Mouse (Mus musculus) CH12.LX (cell line): ENCODE data around the gene Eme2. TPM values are rescaled to one million over a fixed set of nuclear protein-coding genes. Genes with fewer than 3 reads are reported as not detected.
A peak's percentile ranks its signal among the peaks of the same experiment; 100 is the strongest.

Source experiments
- DNase-seq: peaks from one replicate; pipeline ENCODE4 v3.0.0-alpha.2; 2013; ENCODE audit errors: extremely low read depth
- H3K27ac ChIP-seq: 2 replicates; pipeline ENCODE4 v1.5.1; 2012; ENCODE audit warnings: low read depth, mild to moderate bottlenecking, control low read depth, moderate library complexity; ENCODE audit not compliant: insufficient read depth
- H3K27me3 ChIP-seq: replicated peaks from 2 replicates; pipeline ENCODE3; 2012; ENCODE audit warnings: inconsistent platforms
- H3K36me3 ChIP-seq, 2 experiments: replicated peaks in 1 of 2; 2 replicates each; pipeline versions ENCODE3 to v1.6.1; 2012; ENCODE audit warnings: inconsistent platforms in 1 of 2, low read length in 1 of 2, mild to moderate bottlenecking in 1 of 2, mixed read lengths in 1 of 2, moderate library complexity in 1 of 2; ENCODE audit not compliant: control insufficient read depth in 1 of 2, insufficient read depth in 1 of 2
- H3K4me1 ChIP-seq, 2 experiments: 2 replicates each; pipeline ENCODE4 v1.6.1; 2012; ENCODE audit warnings: inconsistent platforms in 1 of 2, moderate library complexity in 1 of 2; ENCODE audit not compliant: insufficient read depth in 2 of 2, control insufficient read depth in 1 of 2
- H3K4me2 ChIP-seq: 2 replicates; pipeline ENCODE4 v1.6.1; 2012; ENCODE audit warnings: low read depth, mild to moderate bottlenecking, control low read depth; ENCODE audit not compliant: poor library complexity, insufficient read depth, severe bottlenecking
- H3K4me3 ChIP-seq, 3 experiments: fragments of 150-350 bp in 1 of 3; sonication (generic) in 1 of 3; replicated peaks in 1 of 3; 2 replicates each; pipeline versions ENCODE3 to v1.5.1; 2011 to 2012; ENCODE audit warnings: low read depth in 2 of 3, low read length in 2 of 3, mild to moderate bottlenecking in 2 of 3, moderate library complexity in 2 of 3, control low read depth in 1 of 3, improper control_type of control experiment in 1 of 3, inconsistent platforms in 1 of 3, mixed read lengths in 1 of 3; ENCODE audit not compliant: poor library complexity in 1 of 3
- H3K79me2 ChIP-seq: replicated peaks from 2 replicates; pipeline ENCODE4 v1.6.1; 2012; ENCODE audit warnings: mild to moderate bottlenecking, moderate library complexity; ENCODE audit not compliant: control insufficient read depth, poor library complexity, insufficient read depth, severe bottlenecking; ENCODE audit errors: extremely low read depth
- H3K9ac ChIP-seq: 2 replicates; pipeline ENCODE4 v1.6.1; 2012; ENCODE audit warnings: low read depth, mild to moderate bottlenecking, control low read depth, moderate library complexity; ENCODE audit not compliant: insufficient read depth
- H3K9me3 ChIP-seq: replicated peaks from 2 replicates; pipeline ENCODE3; 2012; ENCODE audit warnings: low read length, inconsistent platforms, mixed read lengths
- CHD1 ChIP-seq: IDR thresholded peaks from 2 replicates; pipeline ENCODE4 v1.6.1; 2012; ENCODE audit warnings: low read depth, low read length, improper control_type of control experiment, inconsistent platforms
- CTCF ChIP-seq, 2 experiments: IDR thresholded peaks in 1 of 2; conservative IDR thresholded peaks in 1 of 2; 2 replicates each; pipeline ENCODE4 v1.5.1; 2011 to 2012; ENCODE audit warnings: low read depth in 2 of 2, low read length in 2 of 2, improper control_type of control experiment in 1 of 2, inconsistent platforms in 1 of 2, mild to moderate bottlenecking in 1 of 2, moderate library complexity in 1 of 2
- ELF1 ChIP-seq: IDR thresholded peaks from 2 replicates; pipeline ENCODE4 v1.6.1; 2014; ENCODE audit warnings: low read depth, mild to moderate bottlenecking, inconsistent platforms, low read length, improper control_type of control experiment
- EP300 ChIP-seq: IDR thresholded peaks from 2 replicates; pipeline ENCODE4 v1.6.1; 2011; ENCODE audit warnings: low read length, improper control_type of control experiment
- GABPA ChIP-seq: IDR thresholded peaks from 2 replicates; pipeline ENCODE4 v1.6.1; 2012; ENCODE audit warnings: low read depth, low read length, improper control_type of control experiment, inconsistent platforms; ENCODE audit not compliant: insufficient replicate concordance
- HCFC1 ChIP-seq: IDR thresholded peaks from 2 replicates; pipeline ENCODE4 v1.6.1; 2012; ENCODE audit warnings: low read depth, mild to moderate bottlenecking, inconsistent platforms, low read length, improper control_type of control experiment
- JUN ChIP-seq: IDR thresholded peaks from 2 replicates; pipeline ENCODE4 v1.6.1; 2011; ENCODE audit warnings: low read depth, mild to moderate bottlenecking, low read length, improper control_type of control experiment, moderate library complexity; ENCODE audit not compliant: insufficient read depth
- JUND ChIP-seq: conservative IDR thresholded peaks from 2 replicates; pipeline ENCODE4 v1.6.1; 2011; ENCODE audit warnings: low read depth, low read length, improper control_type of control experiment
- KAT2A ChIP-seq: IDR thresholded peaks from 2 replicates; pipeline ENCODE4 v1.6.1; 2012; ENCODE audit warnings: low read length, improper control_type of control experiment, inconsistent platforms; ENCODE audit not compliant: insufficient replicate concordance
- MAX ChIP-seq: IDR thresholded peaks from 2 replicates; pipeline ENCODE4 v1.6.1; 2011; ENCODE audit warnings: low read length, improper control_type of control experiment
- MAZ ChIP-seq: IDR thresholded peaks from 2 replicates; pipeline ENCODE4 v1.6.1; 2012; ENCODE audit warnings: low read depth, mild to moderate bottlenecking, inconsistent platforms, low read length, improper control_type of control experiment, moderate library complexity
- MXI1 ChIP-seq: IDR thresholded peaks from 2 replicates; pipeline ENCODE4 v1.6.1; 2011; ENCODE audit warnings: mild to moderate bottlenecking, low read depth, low read length, improper control_type of control experiment
- MYC ChIP-seq: IDR thresholded peaks from 2 replicates; pipeline ENCODE4 v1.6.1; 2011; ENCODE audit warnings: low read depth, mild to moderate bottlenecking, improper control_type of control experiment, low read length
- NELFE ChIP-seq: IDR thresholded peaks from 2 replicates; pipeline ENCODE4 v1.6.1; 2011; ENCODE audit warnings: low read depth, low read length, improper control_type of control experiment
- NRF1 ChIP-seq: IDR thresholded peaks from 2 replicates; pipeline ENCODE4 v1.6.1; 2014; ENCODE audit warnings: low read depth, mild to moderate bottlenecking, inconsistent platforms, low read length, improper control_type of control experiment, moderate library complexity
- PAX5 ChIP-seq: IDR thresholded peaks from 2 replicates; pipeline ENCODE4 v1.6.1; 2012; ENCODE audit warnings: low read length, inconsistent platforms, mixed read lengths
- POLR2A ChIP-seq: IDR thresholded peaks from 2 replicates; pipeline ENCODE4 v1.6.1; 2011; ENCODE audit warnings: low read depth, mild to moderate bottlenecking, improper control_type of control experiment, low read length
- RAD21 ChIP-seq: IDR thresholded peaks from 2 replicates; pipeline ENCODE4 v1.6.1; 2011; ENCODE audit warnings: low read depth, mild to moderate bottlenecking, low read length, improper control_type of control experiment, moderate library complexity
- RCOR1 ChIP-seq: conservative IDR thresholded peaks from 2 replicates; pipeline ENCODE4 v1.6.1; 2012; ENCODE audit warnings: low read depth, mild to moderate bottlenecking, inconsistent platforms, low read length, improper control_type of control experiment
- SIN3A ChIP-seq: IDR thresholded peaks from 2 replicates; pipeline ENCODE4 v1.6.1; 2012; ENCODE audit warnings: low read length, improper control_type of control experiment, inconsistent platforms
- SMC3 ChIP-seq: IDR thresholded peaks from 2 replicates; pipeline ENCODE4 v1.6.1; 2011; ENCODE audit warnings: low read depth, low read length, improper control_type of control experiment
- TBP ChIP-seq: conservative IDR thresholded peaks from 2 replicates; pipeline ENCODE4 v1.6.1; 2011; ENCODE audit warnings: low read depth, low read length, improper control_type of control experiment
- TCF12 ChIP-seq: IDR thresholded peaks from 2 replicates; pipeline ENCODE4 v1.6.1; 2014; ENCODE audit warnings: low read depth, mild to moderate bottlenecking, inconsistent platforms, low read length, improper control_type of control experiment
- UBTF ChIP-seq: IDR thresholded peaks from 2 replicates; pipeline ENCODE4 v1.6.1; 2012; ENCODE audit warnings: low read depth, mild to moderate bottlenecking, inconsistent platforms, low read length, improper control_type of control experiment, moderate library complexity
- ZKSCAN1 ChIP-seq: IDR thresholded peaks from 2 replicates; pipeline ENCODE4 v1.6.1; 2012; ENCODE audit warnings: low read depth, inconsistent platforms, low read length, improper control_type of control experiment, borderline replicate concordance
- ZMIZ1 ChIP-seq: IDR thresholded peaks from 2 replicates; pipeline ENCODE4 v1.6.1; 2012; ENCODE audit warnings: low read depth, mild to moderate bottlenecking, inconsistent platforms, low read length, improper control_type of control experiment
- ZNF384 ChIP-seq: IDR thresholded peaks from 2 replicates; pipeline ENCODE4 v1.6.1; 2012; ENCODE audit warnings: low read depth, low read length, improper control_type of control experiment, inconsistent platforms
- dilution Hi-C: fragments of 300-500 bp; cut with MboI; formaldehyde crosslinking; loops from 2 replicates; pipeline ENCODE4 v1.14.3; 2020; ENCODE audit warnings: low sequenced_read_pairs; ENCODE audit not compliant: extremely low pct_unique_long_range_greater_than_20kb, extremely low pct_ligation_motif_present
- in situ Hi-C: fragments of 300-500 bp; cut with MboI; formaldehyde crosslinking; loops from 3 replicates; pipeline ENCODE4 v1.14.3; 2019; ENCODE audit warnings: low sequenced_read_pairs, low pct_ligation_motif_present, low pct_unique_long_range_greater_than_20kb, mixed read lengths
- polyA plus RNA-seq: library from polyadenylated mRNA; unstranded; fragments of >175 nt; gene quantifications from 2 replicates; pipeline ENCODE4 v1.2.1, GENCODE M21; 2012; ENCODE audit warnings: low read depth; ENCODE audit not compliant: insufficient read length
- total RNA-seq, 2 experiments: library from RNA; depleted of rRNA; stranded (reverse); fragments of 300-350 nt in 1 of 2; fragments of >200 nt in 1 of 2; gene quantifications; 2 replicates each; pipeline ENCODE4 v1.2.3; 2012 to 2014

The Eme2 gene
- total and polyA plus RNA-seq, 3 experiments = 12.7 to 19.7 (median 16.9) TPM

DNA sequence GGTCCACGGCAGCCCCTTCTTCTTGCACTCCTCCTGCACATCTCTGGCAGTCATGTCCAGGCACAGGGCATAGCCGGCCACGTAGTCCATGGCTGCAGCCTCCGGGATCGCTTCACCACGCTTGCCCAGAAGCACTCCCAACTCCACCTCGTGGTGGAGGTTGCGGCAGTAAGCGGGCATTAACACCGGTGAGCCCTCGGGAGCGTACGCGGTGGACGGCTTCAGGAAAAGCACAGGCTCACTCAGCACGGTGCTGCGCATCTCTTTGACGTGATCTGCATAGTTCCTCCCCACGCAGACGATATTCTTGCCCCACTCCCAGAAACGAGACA is 45.2 kb downstream of the Eme2 start:
- peak overlapping the region; percentile 62 for H3K27ac ChIP-seq
- peak overlapping the region; percentile 71 to 75 (median 74) for H3K4me3 ChIP-seq
- in situ Hi-C loops = loop anchor here (5.0 kb wide), 1 partner anchor 38 kb away; the partner anchor contains the start of genes Nubp2 and Spsb3
- no peak for TF ChIP-seq JUN
- TF ChIP-seq ZNF384 = no peak
- TF ChIP-seq ELF1 = peak; percentile 5; the same call in 1 of the 2 replicates
- TF ChIP-seq ZMIZ1 = 0 out of 2 replicates have a peak, but pooled peaks have one; percentile 16
- TF ChIP-seq NELFE = no peak
- TF ChIP-seq KAT2A = no peak
- TF ChIP-seq SIN3A = peak; percentile 84
- peak; percentile 89 for TF ChIP-seq MXI1
- TF ChIP-seq TCF12 = peak; percentile 62; the same call in 1 of the 2 replicates
- no peak for TF ChIP-seq HCFC1
- no peak for TF ChIP-seq EP300
- no peak for TF ChIP-seq MAZ
- no peak for TF ChIP-seq PAX5
- TF ChIP-seq SMC3 = peak; percentile 20; the same call in 1 of the 2 replicates
- no peak for TF ChIP-seq CHD1
- TF ChIP-seq ZKSCAN1 = no peak
- TF ChIP-seq TBP = peak; percentile 54; the same call in 1 of the 2 replicates
- no peak for TF ChIP-seq JUND
- no peak; the same call in 1 of the 2 replicates for TF ChIP-seq UBTF
- no peak for TF ChIP-seq GABPA
- no peak for TF ChIP-seq POLR2A
- peak; percentile 59 for TF ChIP-seq NRF1
- TF ChIP-seq MAX = peak; percentile 79
- TF ChIP-seq MYC = 0 out of 2 replicates have a peak, but pooled peaks have one; percentile 82
- peak in 1 of 2 experiments; percentile 37; a peak in 2 of 4 replicates for TF ChIP-seq CTCF (conservative IDR thresholded peaks at IDR 0.05 in 1 of 2, IDR thresholded peaks at IDR 0.05 in 1 of 2; ENCODE audit: low read depth in 2 of 2, low read length in 2 of 2)
- no peak; the same call in 1 of the 2 replicates for TF ChIP-seq RAD21
- TF ChIP-seq RCOR1 = no peak
- peak overlapping the region; percentile 33 for H3K9ac ChIP-seq
- H3K4me1 ChIP-seq = peaks cover 0 to 24% of the 10 kb centered on the region in 2 experiments; a peak in 2 of 4 replicates
- dilution Hi-C loops = no loop called here
- peaks cover 10% of the 10 kb centered on the region for H3K27me3 ChIP-seq
- H3K36me3 ChIP-seq = peaks cover 11 to 20% of the 10 kb centered on the region in 2 experiments
- no peaks in the 10 kb centered on the region for H3K9me3 ChIP-seq
- H3K4me2 ChIP-seq = peak overlapping the region; percentile 33
- DNase-seq = peak; percentile 73
- H3K79me2 ChIP-seq = no peaks in the 10 kb centered on the region
